Mouse (Mus musculus): ENCODE results near the gene Cnr2.

DNA sequence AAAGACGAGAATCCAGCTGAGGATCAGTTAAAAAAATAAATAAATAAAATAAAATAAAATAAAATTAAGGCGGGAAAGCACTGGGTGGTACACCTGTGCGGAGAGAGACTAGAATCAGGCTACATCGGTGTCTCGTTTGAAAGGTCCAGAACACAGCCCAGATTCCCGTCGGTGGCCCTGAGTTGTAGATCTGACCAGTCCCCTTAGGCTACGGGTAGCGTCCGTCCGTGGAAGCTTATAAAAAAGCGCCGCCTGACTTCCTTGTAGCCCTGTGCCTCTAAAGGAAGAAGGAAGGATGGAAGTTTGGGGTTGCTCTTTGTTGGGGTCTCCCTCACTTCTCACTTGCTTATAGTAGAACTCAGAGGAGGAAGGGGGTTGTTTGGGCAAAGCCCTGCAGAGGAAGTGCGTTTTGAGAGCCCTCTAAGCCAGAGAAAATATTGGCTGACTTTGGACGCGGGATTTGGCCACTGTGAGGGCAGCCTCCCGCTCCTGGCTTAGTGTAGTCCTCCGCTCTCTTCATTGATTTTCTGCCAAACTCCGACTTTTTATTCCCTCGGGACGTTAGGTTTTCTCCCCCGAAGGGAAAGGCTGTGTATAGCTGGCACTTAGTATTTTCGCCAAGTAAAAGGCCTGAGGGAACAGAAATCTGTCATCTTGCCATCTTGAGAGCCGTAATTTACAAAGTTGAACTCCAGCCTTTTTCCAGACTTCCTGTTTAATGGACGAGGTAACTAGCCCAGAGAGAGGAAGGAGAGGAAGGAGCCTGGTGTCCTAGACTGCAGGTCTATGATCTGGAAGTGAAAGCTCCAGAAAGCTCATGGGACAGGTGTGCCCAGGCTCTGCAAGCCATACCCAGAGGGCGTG lies 26.3 kb downstream of the Cnr2 start:
- no peak for TF ChIP-seq CTCF (IDR thresholded peaks at IDR 0.05)
- TF ChIP-seq EP300 (IDR thresholded peaks at IDR 0.05; ENCODE audit: insufficient read depth, low read depth, low read length), result no peak
